Mouse (Mus musculus) forebrain, embryonic 11.5 days (tissue): ENCODE results near the gene Tmem251. TPM values are rescaled to one million over a fixed set of nuclear protein-coding genes. Genes with fewer than 3 reads are reported as not detected.

Experiments used
- ATAC-seq: fragments of 200-750 bp; cut with Nextera tagmentation; replicated peaks from 2 replicates; pipeline ENCODE4 v1.8.0; 2017; ENCODE audit warnings: moderate TSS enrichment; ENCODE audit not compliant: low FRiP score
- DNase-seq: peaks from one replicate; pipeline ENCODE4 v3.0.0-alpha.2; 2017; ENCODE audit warnings: low spot score
- H3K27ac ChIP-seq: fragments of 300-500 bp; sonication (generic); 2 replicates; pipeline ENCODE4 v1.5.1; 2014; ENCODE audit warnings: low read depth, low read length
- H3K27me3 ChIP-seq: fragments of 300-500 bp; sonication (generic); 2 replicates; pipeline ENCODE4 v1.6.1; 2014; ENCODE audit warnings: mild to moderate bottlenecking, low read length, mixed read lengths; ENCODE audit not compliant: control insufficient read depth, insufficient read depth
- H3K36me3 ChIP-seq: fragments of 300-500 bp; sonication (generic); 2 replicates; pipeline ENCODE4 v1.6.1; 2014; ENCODE audit warnings: mild to moderate bottlenecking, low read length, moderate library complexity, mixed read lengths; ENCODE audit not compliant: control insufficient read depth, insufficient read depth
- H3K4me1 ChIP-seq: fragments of 300-500 bp; sonication (generic); replicated peaks from 2 replicates; pipeline ENCODE4 v1.6.1; 2014; ENCODE audit warnings: low read length, mixed read lengths; ENCODE audit not compliant: control insufficient read depth, insufficient read depth
- H3K4me2 ChIP-seq: fragments of 300-500 bp; sonication (generic); 2 replicates; pipeline ENCODE4 v1.6.1; 2014; ENCODE audit warnings: low read depth, mild to moderate bottlenecking, low read length, moderate library complexity, mixed read lengths; ENCODE audit not compliant: severe bottlenecking
- H3K4me3 ChIP-seq: fragments of 300-500 bp; sonication (generic); 2 replicates; pipeline ENCODE4 v1.5.1; 2014; ENCODE audit warnings: low read depth, low read length
- H3K9ac ChIP-seq: fragments of 300-500 bp; sonication (generic); 2 replicates; pipeline ENCODE4 v1.6.1; 2014; ENCODE audit warnings: low read length
- H3K9me3 ChIP-seq: fragments of 300-500 bp; sonication (generic); 2 replicates; pipeline ENCODE4 v1.6.1; 2016; ENCODE audit warnings: low read length, mixed read lengths; ENCODE audit not compliant: control insufficient read depth
- WGBS: fragments of 180-500 bp; shearing (Covaris S2); extraction: QIAGEN DNeasy Blood & Tissue Kit; methylation state at CpG from one replicate; pipeline ENCODE4 v1.1.7; 2014; 5-methylcytosine and 5-hydroxymethylcytosine counted together
- polyA plus RNA-seq: library from polyadenylated mRNA; unstranded; fragments of >200 nt; fragmentation: Nextera tagmentation; extraction: Ambion mirVana; gene quantifications from 2 replicates; pipeline ENCODE4 v1.2.1, GENCODE M21; 2014

Gene Tmem251
- polyA plus RNA-seq, 1 experiment from 2014 or later: 14.0 TPM

DNA sequence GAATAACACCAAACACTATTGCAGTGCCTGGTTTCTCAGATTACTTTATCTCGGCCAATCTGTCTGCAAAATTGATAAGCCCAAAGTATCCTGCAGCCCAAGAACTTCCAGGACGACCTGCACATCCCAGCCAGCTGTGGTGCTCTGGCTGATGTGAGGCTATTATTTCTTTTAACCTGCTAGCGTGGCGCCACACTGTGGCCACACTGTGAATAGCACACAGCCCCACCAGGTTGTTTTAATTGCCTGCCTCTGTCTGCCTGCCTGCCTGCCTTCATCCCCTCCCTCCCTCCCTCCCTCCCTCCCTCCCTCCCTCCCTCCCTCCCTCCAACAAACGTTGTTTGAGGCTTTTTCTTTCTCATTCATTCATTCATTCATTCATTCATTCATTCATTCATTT lies 10.2 kb upstream of the Tmem251 start:
- H3K4me1 ChIP-seq: peaks cover 19% of the 10 kb centered on the region
- no peak overlapping the region for H3K9ac ChIP-seq
- no peaks in the 10 kb centered on the region for H3K27me3 ChIP-seq
- DNase-seq (peak; percentile 83), ATAC-seq (no peak)
- H3K36me3 ChIP-seq: no peaks in the 10 kb centered on the region
- no peak overlapping the region for H3K27ac ChIP-seq
- no peak overlapping the region for H3K4me3 ChIP-seq
- 17% methylated on average over 4 of the region's 5 CpGs for WGBS
- no peaks in the 10 kb centered on the region for H3K9me3 ChIP-seq
- H3K4me2 ChIP-seq: no peak overlapping the region

DNA sequence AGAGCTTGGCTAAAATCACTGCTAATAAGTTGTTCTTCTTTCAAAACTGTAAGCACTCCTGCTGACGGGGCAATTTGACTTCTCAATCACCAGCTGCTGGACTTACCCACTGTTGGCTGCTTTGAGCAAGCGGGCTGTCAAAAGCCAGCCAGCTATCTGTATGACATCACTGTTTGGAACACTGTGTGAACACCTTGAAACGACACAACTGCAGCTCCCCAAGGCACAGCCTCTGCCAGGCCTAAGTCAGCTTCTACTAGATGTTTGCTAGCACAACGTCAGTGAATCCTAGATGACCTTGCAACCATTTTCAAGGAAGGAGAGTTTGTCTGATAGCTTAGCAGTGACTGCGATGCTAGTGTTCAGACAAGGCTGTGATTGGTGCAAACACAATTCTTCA lies 4.5 kb upstream of the Tmem251 start:
- H3K4me1 ChIP-seq: peaks cover 2% of the 10 kb centered on the region; the same call in 1 of the 2 replicates
- H3K36me3 ChIP-seq: no peaks in the 10 kb centered on the region
- H3K27ac ChIP-seq: no peak overlapping the region
- H3K9ac ChIP-seq: no peak overlapping the region
- DNase-seq (no peak), ATAC-seq (no peak)
- no peak overlapping the region for H3K4me2 ChIP-seq
- H3K4me3 ChIP-seq: no peak overlapping the region
- H3K27me3 ChIP-seq: no peaks in the 10 kb centered on the region
- no peaks in the 10 kb centered on the region for H3K9me3 ChIP-seq
- WGBS: 83% methylated on average over 5 of the region's 5 CpGs

DNA sequence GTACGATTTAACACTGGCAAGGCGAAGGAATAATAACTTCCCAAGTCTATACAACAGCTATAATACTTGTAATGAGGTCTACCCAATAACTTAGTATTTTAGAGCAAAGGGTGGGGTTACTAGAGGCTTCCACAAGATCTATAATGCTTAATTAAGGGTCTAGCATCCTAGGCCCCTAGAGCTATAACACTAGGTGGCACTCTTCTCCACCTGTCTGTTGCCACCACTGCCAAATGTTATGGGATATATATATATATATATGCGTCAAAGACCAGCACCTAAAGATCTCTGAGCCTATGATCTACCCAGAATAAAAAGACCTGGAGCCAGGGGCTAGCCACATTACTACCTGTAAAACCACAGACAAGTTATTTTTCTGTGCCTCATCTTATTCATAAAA lies 3.3 kb upstream of the Tmem251 start:
- Histone ChIP-seq H3K4me2 (no peak overlapping the region), H3K4me1 (peaks cover 3% of the 10 kb centered on the region; the same call in 1 of the 2 replicates), H3K9ac (no peak overlapping the region), H3K36me3 (no peaks in the 10 kb centered on the region), H3K4me3 (no peak overlapping the region), H3K27me3 (no peaks in the 10 kb centered on the region), H3K9me3 (no peaks in the 10 kb centered on the region), H3K27ac (no peak overlapping the region)
- no peak for DNase-seq
- ATAC-seq: no peak
- WGBS: 72% methylated on average over 3 of the region's 3 CpGs

DNA sequence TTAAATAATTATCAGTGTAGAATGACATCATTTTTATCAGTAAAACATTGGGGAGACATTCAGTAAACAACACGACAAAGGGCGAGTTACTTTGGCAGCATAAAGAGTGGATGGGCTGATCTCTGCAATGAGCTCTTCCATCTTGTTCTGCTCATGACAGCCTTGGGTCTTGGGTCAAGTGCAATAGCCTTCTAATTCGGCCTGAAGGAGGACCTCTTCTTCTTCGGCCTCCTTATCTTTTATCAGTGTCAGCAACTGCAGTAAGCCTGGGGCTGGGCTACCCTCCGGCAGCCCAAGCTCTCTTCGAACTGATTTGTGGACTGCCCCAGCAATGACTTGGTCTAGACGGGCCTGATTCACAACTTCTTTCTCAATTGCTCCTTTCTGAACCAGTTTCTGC lies 1.5 kb upstream of the Tmem251 start:
- ATAC-seq (no peak), DNase-seq (no peak)
- no peak overlapping the region for H3K9ac ChIP-seq
- no peak overlapping the region for H3K4me3 ChIP-seq
- H3K36me3 ChIP-seq: no peaks in the 10 kb centered on the region
- H3K4me2 ChIP-seq: no peak overlapping the region
- no peaks in the 10 kb centered on the region for H3K9me3 ChIP-seq
- WGBS: 91% methylated on average over 7 of the region's 7 CpGs
- H3K27ac ChIP-seq: no peak overlapping the region
- peaks cover 3% of the 10 kb centered on the region; the same call in 1 of the 2 replicates for H3K4me1 ChIP-seq
- no peaks in the 10 kb centered on the region for H3K27me3 ChIP-seq

DNA sequence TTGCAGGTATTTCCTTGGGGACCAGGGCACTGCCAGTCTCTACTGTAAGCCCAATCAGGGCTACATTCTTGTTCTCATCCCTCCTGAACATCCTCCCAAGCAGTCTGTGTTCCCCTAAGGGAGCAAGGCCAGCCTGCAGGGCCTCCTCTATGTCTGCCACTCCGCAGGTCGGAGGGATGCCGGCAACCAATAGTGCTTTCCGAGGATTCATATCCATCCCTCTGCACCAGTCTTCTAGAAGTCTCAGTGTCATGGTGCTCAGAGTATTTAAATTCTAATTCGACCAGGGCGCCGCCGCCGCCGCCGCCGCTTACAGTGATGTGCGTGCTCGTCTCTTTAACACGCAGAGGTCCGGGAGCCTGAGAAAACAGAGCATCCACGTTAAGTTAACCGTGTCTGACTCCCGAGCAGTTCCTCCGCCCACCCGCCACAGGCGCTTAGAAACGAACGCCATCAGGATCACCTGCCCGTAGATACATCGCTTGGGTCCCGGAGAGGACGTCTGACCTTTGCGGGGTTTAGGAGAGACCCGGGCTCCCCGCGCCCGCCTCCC lies 450 bp upstream of the Tmem251 start:
- DNase-seq (no peak), ATAC-seq (no peak; the same call in 1 of the 2 replicates)
- Histone ChIP-seq H3K9me3 (no peaks in the 10 kb centered on the region), H3K4me1 (peaks cover 3% of the 10 kb centered on the region; the same call in 1 of the 2 replicates), H3K9ac (peak overlapping the region; percentile 80), H3K4me3 (peak overlapping the region; percentile 81), H3K27ac (peak overlapping the region; percentile 80), H3K27me3 (no peaks in the 10 kb centered on the region), H3K36me3 (no peaks in the 10 kb centered on the region), H3K4me2 (peak overlapping the region; percentile 86)
- under 1% methylated on average over 33 of the region's 33 CpGs for WGBS

DNA sequence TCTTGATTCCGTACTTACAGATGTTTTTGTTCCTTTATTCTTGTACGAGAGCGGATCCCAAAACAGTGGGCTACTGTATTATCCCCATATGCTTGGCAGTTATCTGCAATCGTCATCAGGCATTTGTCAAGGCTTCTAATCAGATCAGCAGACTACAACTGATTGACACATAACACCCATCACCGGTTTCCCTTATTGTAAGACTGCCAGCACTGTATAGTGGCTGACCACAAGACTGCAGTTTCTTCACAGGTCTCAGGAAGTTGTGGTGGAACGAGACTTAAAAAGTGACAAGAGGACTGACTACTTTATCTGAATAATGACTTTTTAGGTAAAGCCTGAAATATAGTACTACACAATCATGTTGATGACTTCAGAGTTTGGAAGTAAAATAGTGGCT lies 1.3 kb downstream of the Tmem251 start:
- no peak overlapping the region; the same call in 1 of the 2 replicates for H3K9ac ChIP-seq
- whole genome bisulfite sequencing: 71% methylated on average over 6 of the region's 6 CpGs

DNA sequence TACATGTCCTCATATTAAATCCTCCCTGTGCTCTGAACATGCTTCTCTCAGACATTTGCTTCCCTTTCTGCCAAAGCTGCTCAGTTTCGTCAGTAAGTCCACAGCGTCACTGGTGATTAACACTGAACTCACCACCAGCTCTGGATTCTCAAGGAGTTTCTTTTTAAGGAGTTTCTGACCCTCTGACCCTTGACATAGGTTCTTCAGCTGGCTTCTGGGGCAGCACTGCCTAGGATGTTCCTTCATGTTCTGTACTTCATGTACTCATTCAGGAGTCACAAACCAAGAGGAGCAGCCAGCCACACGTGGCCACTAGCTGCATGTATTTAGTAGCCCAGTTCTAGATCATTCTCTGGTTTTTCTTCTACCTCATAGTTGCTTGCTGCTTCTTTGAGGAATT lies 4.7 kb downstream of the Tmem251 start:
- DNase-seq (no peak), ATAC-seq (no peak)
- H3K27me3 ChIP-seq: no peaks in the 10 kb centered on the region
- no peak overlapping the region for H3K4me3 ChIP-seq
- H3K27ac ChIP-seq: no peak overlapping the region
- no peak overlapping the region for H3K4me2 ChIP-seq
- whole genome bisulfite sequencing: 95% methylated on average over 3 of the region's 3 CpGs
- H3K9me3 ChIP-seq: no peaks in the 10 kb centered on the region
- no peaks in the 10 kb centered on the region for H3K36me3 ChIP-seq
- H3K4me1 ChIP-seq: 0 out of 2 replicates have a peak, but pooled peaks cover 2% of the 10 kb centered on the region
- no peak overlapping the region for H3K9ac ChIP-seq

More for the DNA sequence above, 1.3 kb downstream of the Tmem251 start:
- ATAC-seq (no peak), DNase-seq (no peak)
- Histone ChIP-seq H3K27me3 (no peaks in the 10 kb centered on the region), H3K4me1 (peaks cover 3% of the 10 kb centered on the region; the same call in 1 of the 2 replicates), H3K4me3 (no peak overlapping the region), H3K36me3 (no peaks in the 10 kb centered on the region), H3K4me2 (peak overlapping the region; percentile 86), H3K27ac (no peak overlapping the region), H3K9me3 (no peaks in the 10 kb centered on the region)

DNA sequence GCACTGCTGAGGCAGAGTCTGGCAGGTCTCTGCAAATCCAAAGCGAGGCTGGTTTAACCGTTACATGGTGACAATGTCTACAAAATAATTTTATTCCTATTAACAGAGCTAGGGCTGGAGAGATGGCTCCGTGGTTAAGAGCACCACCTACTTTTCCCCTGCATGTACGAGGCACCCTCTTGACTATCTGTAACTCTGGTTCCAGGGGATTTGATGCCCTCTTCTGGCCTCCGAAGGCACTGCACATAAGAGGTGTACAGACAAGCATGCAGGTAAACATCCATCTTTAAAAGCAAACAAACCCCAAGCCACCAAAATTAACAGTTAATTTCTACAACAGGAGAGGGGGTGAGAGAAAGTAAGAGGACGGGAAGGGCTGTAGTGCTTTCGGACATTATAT lies 12.7 kb downstream of the Tmem251 start:
- H3K27me3 ChIP-seq: no peaks in the 10 kb centered on the region
- H3K9me3 ChIP-seq: no peaks in the 10 kb centered on the region
- peak overlapping the region; percentile 75 for H3K4me3 ChIP-seq
- peaks cover 8% of the 10 kb centered on the region; the same call in 1 of the 2 replicates for H3K4me1 ChIP-seq
- ATAC-seq (no peak), DNase-seq (peak; percentile 57)
- H3K36me3 ChIP-seq: no peaks in the 10 kb centered on the region
- H3K27ac ChIP-seq: no peak overlapping the region
- 90% methylated on average over 7 of the region's 7 CpGs for WGBS
- peak overlapping the region; percentile 82 for H3K4me2 ChIP-seq
- H3K9ac ChIP-seq: no peak overlapping the region; the same call in 1 of the 2 replicates
